Mouse (Mus musculus) brain, embryonic 14.5 days (tissue): ENCODE data around the gene Cdhr5.

Experiments
- CTCF ChIP-seq: fragments of 200-500 bp; IDR thresholded peaks from 2 replicates; pipeline ENCODE4 v1.5.1; 2012; ENCODE audit warnings: inconsistent platforms, mild to moderate bottlenecking, moderate library complexity, borderline replicate concordance; ENCODE audit not compliant: insufficient read depth, insufficient read length; ENCODE audit errors: extremely low read depth
- POLR2A ChIP-seq: fragments of 200-500 bp; IDR thresholded peaks from 2 replicates; pipeline ENCODE4 v1.6.1; 2012; ENCODE audit warnings: mild to moderate bottlenecking, inconsistent platforms, borderline replicate concordance; ENCODE audit not compliant: poor library complexity, insufficient read depth, insufficient read length, severe bottlenecking; ENCODE audit errors: extremely low read depth

DNA sequence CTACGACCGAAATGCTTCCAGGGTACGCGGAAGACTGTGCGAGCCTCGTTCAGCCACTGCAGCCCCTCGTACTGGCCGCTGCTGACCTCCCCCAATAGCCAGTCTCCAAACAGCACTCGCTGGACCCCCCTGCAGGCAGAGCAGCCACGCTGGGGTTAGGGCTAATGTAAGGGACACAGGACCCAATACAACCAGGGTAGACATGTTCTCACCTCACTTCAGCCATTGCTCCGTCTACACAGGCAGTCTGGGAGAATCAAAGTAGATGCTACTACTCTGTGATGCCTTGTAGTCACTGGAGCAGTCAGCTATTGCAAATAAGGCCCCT lies 11.2 kb downstream of the Cdhr5 start:
- TF ChIP-seq POLR2A (no peak), CTCF (no peak)
